Mouse (Mus musculus): ENCODE results near the gene Xkr7. TPM values are rescaled to one million over a fixed set of nuclear protein-coding genes. Genes with fewer than 3 reads are reported as not detected.

Gene Xkr7
- polyA plus RNA-seq, 1 experiment from 2014 or later = not detected

- peaks cover 8% of the 10 kb centered on the region for H3K4me1 ChIP-seq (ENCODE audit: control insufficient read depth, insufficient read depth, low read length)
- no peak for ATAC-seq (replicated peaks; ENCODE audit: extremely low read depth, insufficient read depth, low FRiP score)
- H3K4me2 ChIP-seq (ENCODE audit: low read depth, low read length) = peak overlapping the region; percentile 90
- H3K27ac ChIP-seq (ENCODE audit: low read length) = no peak overlapping the region
- 84% methylated on average over 11 of the region's 11 CpGs for WGBS
- peak overlapping the region; percentile 75 for H3K4me3 ChIP-seq (ENCODE audit: low read length)
- peaks cover 32% of the 10 kb centered on the region for H3K36me3 ChIP-seq (ENCODE audit: control insufficient read depth, insufficient read depth)
- H3K9me3 ChIP-seq (replicated peaks; ENCODE audit: control insufficient read depth, low read length) = no peaks in the 10 kb centered on the region
- peaks cover 7% of the 10 kb centered on the region; the same call in 1 of the 2 replicates for H3K27me3 ChIP-seq (ENCODE audit: control insufficient read depth, insufficient read depth, low read length)
- H3K9ac ChIP-seq (ENCODE audit: low read length) = no peak overlapping the region
Observed at GRCm38 (mm10) chr2:153013724-153014515, 17.7 kb upstream of the Xkr7 start.

GRCm38 (mm10) chr2:153014758-153015593 lies 16.7 kb upstream of the Xkr7 start, which contains the start of gene Pdrg1:
Gene Pdrg1 (minus strand): TSS chr2:153015427.
- Histone ChIP-seq H3K27ac (ENCODE audit: low read length) (no peak within 1 kb of the TSS), H3K9me3 (replicated peaks; ENCODE audit: control insufficient read depth, low read length) (no peaks in the 10 kb centered on the region), H3K27me3 (ENCODE audit: control insufficient read depth, insufficient read depth, low read length) (peaks cover 7% of the 10 kb centered on the region; the same call in 1 of the 2 replicates), H3K4me3 (ENCODE audit: low read length) (peak within 1 kb of the TSS; percentile 75), H3K36me3 (ENCODE audit: control insufficient read depth, insufficient read depth) (peaks cover 29% of the 10 kb centered on the region), H3K9ac (ENCODE audit: low read length) (peak within 1 kb of the TSS; percentile 88), H3K4me1 (ENCODE audit: control insufficient read depth, insufficient read depth, low read length) (peaks cover 8% of the 10 kb centered on the region), H3K4me2 (ENCODE audit: low read depth, low read length) (peak within 1 kb of the TSS; percentile 90)
- peak; percentile 97 for ATAC-seq (replicated peaks; ENCODE audit: extremely low read depth, insufficient read depth, low FRiP score)
- 1% methylated on average over 54 of the region's 54 CpGs for WGBS

- no peak overlapping the region for H3K27ac ChIP-seq (ENCODE audit: low read length)
- no peaks in the 10 kb centered on the region for H3K9me3 ChIP-seq (replicated peaks; ENCODE audit: control insufficient read depth, low read length)
- peaks cover 7% of the 10 kb centered on the region; the same call in 1 of the 2 replicates for H3K27me3 ChIP-seq (ENCODE audit: control insufficient read depth, insufficient read depth, low read length)
- WGBS = 41% methylated on average over 8 of the region's 8 CpGs
- H3K4me1 ChIP-seq (ENCODE audit: control insufficient read depth, insufficient read depth, low read length) = peaks cover 8% of the 10 kb centered on the region
- ATAC-seq (replicated peaks; ENCODE audit: extremely low read depth, insufficient read depth, low FRiP score) = no peak
- H3K36me3 ChIP-seq (ENCODE audit: control insufficient read depth, insufficient read depth) = peaks cover 22% of the 10 kb centered on the region; the same call in 1 of the 2 replicates
- H3K4me2 ChIP-seq (ENCODE audit: low read depth, low read length) = peak overlapping the region; percentile 90; the same call in 1 of the 2 replicates
- no peak overlapping the region for H3K4me3 ChIP-seq (ENCODE audit: low read length)
- H3K9ac ChIP-seq (ENCODE audit: low read length) = no peak overlapping the region
Observed at GRCm38 (mm10) chr2:153015804-153016203, 15.8 kb upstream of the Xkr7 start.

- no peak for ATAC-seq (replicated peaks; ENCODE audit: extremely low read depth, insufficient read depth, low FRiP score)
- H3K4me1 ChIP-seq (ENCODE audit: control insufficient read depth, insufficient read depth, low read length) = peaks cover 8% of the 10 kb centered on the region
- no peak overlapping the region for H3K9ac ChIP-seq (ENCODE audit: low read length)
- H3K4me3 ChIP-seq (ENCODE audit: low read length) = no peak overlapping the region
- 47% methylated on average over 5 of the region's 5 CpGs for WGBS
- peaks cover 18% of the 10 kb centered on the region; the same call in 1 of the 2 replicates for H3K36me3 ChIP-seq (ENCODE audit: control insufficient read depth, insufficient read depth)
- no peaks in the 10 kb centered on the region for H3K9me3 ChIP-seq (replicated peaks; ENCODE audit: control insufficient read depth, low read length)
- H3K27me3 ChIP-seq (ENCODE audit: control insufficient read depth, insufficient read depth, low read length) = peaks cover 7% of the 10 kb centered on the region; the same call in 1 of the 2 replicates
- H3K27ac ChIP-seq (ENCODE audit: low read length) = no peak overlapping the region
- no peak overlapping the region for H3K4me2 ChIP-seq (ENCODE audit: low read depth, low read length)
Observed at GRCm38 (mm10) chr2:153016786-153017185, 14.9 kb upstream of the Xkr7 start.

GRCm38 (mm10) chr2:153019355-153019754 lies 12.3 kb upstream of the Xkr7 start:
- no peak for ATAC-seq (replicated peaks; ENCODE audit: extremely low read depth, insufficient read depth, low FRiP score)

GRCm38 (mm10) chr2:153021163-153021562 lies 10.5 kb upstream of the Xkr7 start:
- Histone ChIP-seq H3K9ac (ENCODE audit: low read length) (no peak overlapping the region), H3K4me3 (ENCODE audit: low read length) (no peak overlapping the region), H3K9me3 (replicated peaks; ENCODE audit: control insufficient read depth, low read length) (no peaks in the 10 kb centered on the region), H3K27ac (ENCODE audit: low read length) (no peak overlapping the region), H3K27me3 (ENCODE audit: control insufficient read depth, insufficient read depth, low read length) (peaks cover 12% of the 10 kb centered on the region; the same call in 1 of the 2 replicates), H3K4me1 (ENCODE audit: control insufficient read depth, insufficient read depth, low read length) (no peaks in the 10 kb centered on the region), H3K36me3 (ENCODE audit: control insufficient read depth, insufficient read depth) (no peaks in the 10 kb centered on the region), H3K4me2 (ENCODE audit: low read depth, low read length) (no peak overlapping the region)
- WGBS = 67% methylated on average over 3 of the region's 3 CpGs
- no peak for ATAC-seq (replicated peaks; ENCODE audit: extremely low read depth, insufficient read depth, low FRiP score)

More at GRCm38 (mm10) chr2:153019355-153019754, 12.3 kb upstream of the Xkr7 start:
- H3K27ac ChIP-seq (ENCODE audit: low read length) = no peak overlapping the region
- WGBS = 79% methylated on average over 3 of the region's 3 CpGs
- no peak overlapping the region for H3K4me2 ChIP-seq (ENCODE audit: low read depth, low read length)
- no peaks in the 10 kb centered on the region for H3K9me3 ChIP-seq (replicated peaks; ENCODE audit: control insufficient read depth, low read length)
- peaks cover 7% of the 10 kb centered on the region; the same call in 1 of the 2 replicates for H3K27me3 ChIP-seq (ENCODE audit: control insufficient read depth, insufficient read depth, low read length)
- H3K4me3 ChIP-seq (ENCODE audit: low read length) = no peak overlapping the region
- peaks cover 2% of the 10 kb centered on the region for H3K4me1 ChIP-seq (ENCODE audit: control insufficient read depth, insufficient read depth, low read length)
- no peak overlapping the region for H3K9ac ChIP-seq (ENCODE audit: low read length)
- H3K36me3 ChIP-seq (ENCODE audit: control insufficient read depth, insufficient read depth) = no peaks in the 10 kb centered on the region

- Histone ChIP-seq H3K27ac (ENCODE audit: low read length) (no peak overlapping the region), H3K36me3 (ENCODE audit: control insufficient read depth, insufficient read depth) (no peaks in the 10 kb centered on the region), H3K4me1 (ENCODE audit: control insufficient read depth, insufficient read depth, low read length) (no peaks in the 10 kb centered on the region), H3K9me3 (replicated peaks; ENCODE audit: control insufficient read depth, low read length) (no peaks in the 10 kb centered on the region), H3K4me3 (ENCODE audit: low read length) (no peak overlapping the region), H3K4me2 (ENCODE audit: low read depth, low read length) (no peak overlapping the region), H3K9ac (ENCODE audit: low read length) (no peak overlapping the region), H3K27me3 (ENCODE audit: control insufficient read depth, insufficient read depth, low read length) (peaks cover 8% of the 10 kb centered on the region; the same call in 1 of the 2 replicates)
- no peak for ATAC-seq (replicated peaks; ENCODE audit: extremely low read depth, insufficient read depth, low FRiP score)
- 45% methylated on average over 4 of the region's 4 CpGs for WGBS
Observed at GRCm38 (mm10) chr2:153022855-153023254, 8.8 kb upstream of the Xkr7 start.

GRCm38 (mm10) chr2:153026052-153026451 lies 5.6 kb upstream of the Xkr7 start:
- no peak overlapping the region for H3K4me2 ChIP-seq (ENCODE audit: low read depth, low read length)
- peaks cover 18% of the 10 kb centered on the region for H3K27me3 ChIP-seq (ENCODE audit: control insufficient read depth, insufficient read depth, low read length)
- ATAC-seq (replicated peaks; ENCODE audit: extremely low read depth, insufficient read depth, low FRiP score) = no peak
- H3K4me1 ChIP-seq (ENCODE audit: control insufficient read depth, insufficient read depth, low read length) = no peaks in the 10 kb centered on the region
- no peaks in the 10 kb centered on the region for H3K36me3 ChIP-seq (ENCODE audit: control insufficient read depth, insufficient read depth)
- no peak overlapping the region for H3K9ac ChIP-seq (ENCODE audit: low read length)
- no peaks in the 10 kb centered on the region for H3K9me3 ChIP-seq (replicated peaks; ENCODE audit: control insufficient read depth, low read length)
- H3K27ac ChIP-seq (ENCODE audit: low read length) = no peak overlapping the region
- H3K4me3 ChIP-seq (ENCODE audit: low read length) = no peak overlapping the region
- 71% methylated on average over 7 of the region's 7 CpGs for WGBS
